Mouse (Mus musculus) heart, postnatal 0 days (tissue): ENCODE results near the gene Dmrt1. TPM values are rescaled to one million over a fixed set of nuclear protein-coding genes. Genes with fewer than 3 reads are reported as not detected.

Experiments used
- ATAC-seq: fragments of 200-750 bp; cut with Nextera tagmentation; 2 replicates; pipeline ENCODE4 v1.8.0; 2017; ENCODE audit warnings: low read depth, moderate number of reproducible peaks, moderate library complexity; ENCODE audit not compliant: insufficient read depth
- DNase-seq: peaks from one replicate; pipeline ENCODE4 v3.0.0-alpha.2; 2016; ENCODE audit warnings: low spot score
- H3K27ac ChIP-seq: fragments of 300-500 bp; sonication (generic); 2 replicates; pipeline ENCODE4 v1.5.1; 2014; ENCODE audit warnings: low read depth, mild to moderate bottlenecking
- H3K27me3 ChIP-seq: fragments of 300-500 bp; sonication (generic); 2 replicates; pipeline ENCODE4 v1.6.1; 2014; ENCODE audit warnings: low read length, mixed read lengths; ENCODE audit not compliant: control insufficient read depth, insufficient read depth
- H3K36me3 ChIP-seq: fragments of 300-500 bp; sonication (generic); replicated peaks from 2 replicates; pipeline ENCODE4 v1.6.1; 2014; ENCODE audit warnings: low read length, mixed read lengths; ENCODE audit not compliant: control insufficient read depth, insufficient read depth
- H3K4me1 ChIP-seq: fragments of 300-500 bp; sonication (generic); 2 replicates; pipeline ENCODE4 v1.6.1; 2014; ENCODE audit warnings: antibody characterized with exemption; ENCODE audit not compliant: control insufficient read depth, insufficient read depth
- H3K4me2 ChIP-seq: fragments of 300-500 bp; sonication (generic); 2 replicates; pipeline ENCODE4 v1.6.1; 2014; ENCODE audit warnings: low read depth, mild to moderate bottlenecking, low read length, moderate library complexity
- H3K4me3 ChIP-seq: fragments of 300-500 bp; sonication (generic); 2 replicates; pipeline ENCODE4 v1.5.1; 2014; ENCODE audit warnings: low read depth, low read length
- H3K9ac ChIP-seq: fragments of 300-500 bp; sonication (generic); replicated peaks from 2 replicates; pipeline ENCODE4 v1.6.1; 2014; ENCODE audit warnings: low read depth, low read length, mixed read lengths
- H3K9me3 ChIP-seq: fragments of 300-500 bp; sonication (generic); replicated peaks from 2 replicates; pipeline ENCODE4 v1.6.1; 2016; ENCODE audit warnings: low read length; ENCODE audit not compliant: control insufficient read depth
- CTCF ChIP-seq: IDR thresholded peaks from 2 replicates; pipeline ENCODE4 v1.5.1; 2016; ENCODE audit warnings: antibody characterized with exemption, control low read depth, low read depth
- EP300 ChIP-seq: IDR thresholded peaks from 2 replicates; pipeline ENCODE4 v1.6.1; 2016; ENCODE audit warnings: antibody characterized with exemption, low read depth
- WGBS: fragments of 180-500 bp; shearing (Covaris S2); extraction: QIAGEN DNeasy Blood & Tissue Kit; methylation state at CpG from one replicate; pipeline ENCODE4 v1.1.7; 2014; 5-methylcytosine and 5-hydroxymethylcytosine counted together
- polyA plus RNA-seq: library from polyadenylated mRNA; unstranded; fragments of >200 nt; fragmentation: Nextera tagmentation; extraction: Ambion mirVana; gene quantifications from 2 replicates; pipeline ENCODE4 v1.2.1, GENCODE M21; 2015
- total RNA-seq: library from RNA; depleted of rRNA; stranded (reverse); fragments of >200 nt; gene quantifications from 2 replicates; pipeline ENCODE4 v1.2.3, GENCODE M21; 2014; ENCODE audit warnings: low replicate concordance

Dmrt1 gene
- total and polyA plus RNA-seq, 2 experiments from 2014 or later = not detected

DNA sequence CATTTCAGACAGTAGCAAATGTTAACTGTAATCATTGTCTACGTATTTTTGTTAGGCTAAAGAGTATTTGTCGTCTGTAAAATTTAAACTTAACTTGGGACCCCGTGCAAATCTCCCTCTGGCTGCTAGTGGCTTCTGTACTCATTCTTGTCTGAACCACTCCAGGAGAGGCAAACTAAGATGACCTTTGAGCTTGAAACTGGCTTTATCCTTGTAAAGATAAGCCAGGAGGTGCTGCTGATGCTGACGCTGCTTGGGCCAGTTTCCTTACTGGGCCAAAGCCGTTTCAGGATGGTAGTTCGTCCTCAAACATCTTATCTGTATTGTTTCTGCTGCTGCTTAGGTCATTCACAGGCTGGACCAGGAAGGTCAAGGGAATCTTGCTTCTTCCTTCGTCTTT is 64.4 kb downstream of the Dmrt1 start:
- 56% methylated on average over 7 of the region's 7 CpGs for WGBS

DNA sequence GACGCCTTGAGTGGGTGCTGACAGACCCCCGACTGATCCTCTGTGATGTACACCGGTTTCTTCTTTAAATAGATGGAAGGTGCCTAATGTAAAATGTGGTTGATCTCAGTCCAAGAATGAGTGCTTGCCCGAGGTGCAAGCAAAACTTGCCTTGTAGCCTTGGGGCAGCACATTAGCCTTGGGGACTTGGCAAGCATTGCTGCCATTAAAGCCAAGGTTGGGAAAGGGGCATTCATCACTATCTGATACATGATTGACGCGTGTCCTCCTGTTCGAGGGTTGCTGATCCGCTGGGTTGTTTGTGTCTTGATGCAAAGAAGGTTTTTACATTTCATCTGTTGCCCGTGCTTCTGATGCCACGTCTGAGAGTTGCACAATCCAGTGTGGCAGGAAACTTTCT is 69.0 kb downstream of the Dmrt1 start:
- Histone ChIP-seq H3K27ac (no peak overlapping the region), H3K4me1 (0 out of 2 replicates have a peak, but pooled peaks cover 10% of the 10 kb centered on the region), H3K9me3 (no peaks in the 10 kb centered on the region), H3K9ac (no peak overlapping the region), H3K4me3 (no peak overlapping the region), H3K27me3 (0 out of 2 replicates have a peak, but pooled peaks cover 15% of the 10 kb centered on the region), H3K36me3 (no peaks in the 10 kb centered on the region), H3K4me2 (peak overlapping the region; percentile 52; the same call in 1 of the 2 replicates)
- no peak for DNase-seq
- TF ChIP-seq CTCF (no peak), EP300 (no peak)
- WGBS = 15% methylated on average over 10 of the region's 10 CpGs
- no peak for ATAC-seq

More for the DNA sequence above, 64.4 kb downstream of the Dmrt1 start:
- no peak for TF ChIP-seq CTCF
- no peak for TF ChIP-seq EP300
- DNase-seq (no peak), ATAC-seq (no peak)
- Histone ChIP-seq H3K4me1 (0 out of 2 replicates have a peak, but pooled peaks cover 6% of the 10 kb centered on the region), H3K36me3 (no peaks in the 10 kb centered on the region), H3K9me3 (no peaks in the 10 kb centered on the region), H3K9ac (no peak overlapping the region), H3K27me3 (peaks cover 12% of the 10 kb centered on the region; the same call in 1 of the 2 replicates), H3K4me3 (no peak overlapping the region), H3K4me2 (no peak overlapping the region), H3K27ac (no peak overlapping the region)

DNA sequence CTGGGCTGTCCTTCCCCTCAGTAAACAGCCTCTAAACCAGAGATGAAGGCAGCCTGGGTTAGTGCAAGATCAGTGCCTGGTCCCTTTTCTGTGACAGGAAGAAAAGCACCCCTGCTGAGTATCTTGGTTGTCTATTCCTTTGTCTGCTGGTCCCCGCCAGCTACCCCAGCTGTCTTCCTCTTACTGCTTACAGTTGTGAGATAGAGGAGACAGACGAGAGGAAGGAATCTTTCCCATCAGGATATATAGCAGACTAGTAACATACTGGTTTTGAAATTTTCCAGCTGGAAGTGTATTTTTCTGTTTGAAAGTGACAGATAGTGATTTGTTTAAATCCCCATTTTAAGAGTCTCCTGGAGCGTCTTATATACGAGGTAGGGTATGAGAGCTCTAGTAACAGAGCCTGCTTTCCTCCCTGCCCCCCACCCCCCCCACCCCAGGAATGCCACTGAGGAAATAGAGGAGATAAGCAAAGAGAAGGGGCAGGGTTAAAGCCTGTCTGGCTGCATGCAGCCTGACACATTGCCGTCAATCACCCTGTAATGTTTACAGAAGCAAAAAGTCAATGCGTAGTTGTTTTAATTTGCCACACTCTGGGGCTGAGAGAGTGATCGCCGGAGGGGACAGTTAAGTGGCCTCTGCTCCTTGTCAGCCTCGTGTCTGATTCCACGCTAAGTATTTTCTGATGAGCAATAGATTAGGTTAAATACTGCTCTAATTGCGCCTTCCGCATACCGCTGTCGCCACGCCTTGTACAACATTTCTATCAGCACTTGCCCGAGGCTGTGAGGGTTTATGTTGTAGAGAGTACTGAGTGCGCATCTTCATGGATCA is 69.8 kb downstream of the Dmrt1 start:
- peak; percentile 47; the same call in 1 of the 2 replicates for ATAC-seq

DNA sequence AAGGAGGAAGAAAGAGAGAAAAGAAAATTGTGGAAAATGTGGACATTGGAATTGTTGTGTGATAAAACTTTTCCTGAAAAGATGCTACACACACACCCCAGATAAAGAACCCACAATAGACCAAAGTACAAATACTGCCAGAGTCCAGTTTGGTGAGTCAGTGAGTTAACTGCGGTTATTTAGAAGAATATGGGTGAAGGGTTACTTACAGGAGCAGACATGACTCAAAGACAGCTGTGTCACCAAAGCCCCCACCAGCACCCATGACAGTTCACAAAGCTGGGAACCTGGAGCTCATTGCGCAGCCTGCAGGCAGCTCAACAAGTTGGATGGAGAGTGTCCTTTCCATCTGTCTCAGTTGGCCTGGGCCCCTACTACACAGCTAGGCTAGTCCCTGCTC is 72.9 kb downstream of the Dmrt1 start:
- 100% methylated on average over 2 of the region's 2 CpGs for WGBS
- 0 out of 2 replicates have a peak, but pooled peaks cover 9% of the 10 kb centered on the region for H3K27me3 ChIP-seq
- no peak overlapping the region for H3K27ac ChIP-seq
- no peaks in the 10 kb centered on the region for H3K36me3 ChIP-seq
- H3K4me1 ChIP-seq = 0 out of 2 replicates have a peak, but pooled peaks cover 10% of the 10 kb centered on the region
- no peak for DNase-seq
- no peak overlapping the region for H3K4me3 ChIP-seq
- no peak overlapping the region for H3K4me2 ChIP-seq
- no peaks in the 10 kb centered on the region for H3K9me3 ChIP-seq
- TF ChIP-seq CTCF (no peak), EP300 (no peak)
- no peak overlapping the region for H3K9ac ChIP-seq
- no peak for ATAC-seq

More for the DNA sequence above, 69.8 kb downstream of the Dmrt1 start:
- peak; percentile 22 for DNase-seq
- WGBS = 2% methylated on average over 17 of the region's 17 CpGs
- Histone ChIP-seq H3K9me3 (no peaks in the 10 kb centered on the region), H3K4me2 (peak overlapping the region; percentile 52), H3K36me3 (no peaks in the 10 kb centered on the region), H3K27ac (no peak overlapping the region), H3K27me3 (0 out of 2 replicates have a peak, but pooled peaks cover 15% of the 10 kb centered on the region), H3K4me3 (peak overlapping the region; percentile 17), H3K4me1 (0 out of 2 replicates have a peak, but pooled peaks cover 10% of the 10 kb centered on the region), H3K9ac (no peak overlapping the region)
- TF ChIP-seq EP300 = no peak
- no peak for TF ChIP-seq CTCF

DNA sequence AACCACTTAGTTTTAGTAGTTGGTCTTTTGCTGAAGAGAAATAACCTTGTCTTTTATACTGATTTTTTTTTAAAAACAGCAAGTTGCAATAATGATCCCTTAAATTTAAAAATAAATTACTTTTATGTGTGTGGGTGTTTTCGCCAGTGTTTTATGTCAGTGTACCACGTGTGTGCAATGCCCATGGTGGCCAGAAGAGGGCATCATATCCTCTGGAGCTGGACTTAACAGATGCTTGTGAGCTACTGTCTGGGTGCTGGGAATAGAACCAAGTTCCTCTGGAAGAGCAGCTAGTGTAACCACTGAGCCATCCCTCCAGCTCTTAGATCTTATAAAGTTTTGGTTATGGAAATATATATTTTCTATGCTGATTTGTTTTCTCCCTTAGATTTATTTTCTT is 74.0 kb downstream of the Dmrt1 start:
- no peak for TF ChIP-seq EP300
- TF ChIP-seq CTCF = no peak
- no peak for ATAC-seq

More for the DNA sequence above, 74.0 kb downstream of the Dmrt1 start:
- DNase-seq = no peak
- H3K4me3 ChIP-seq = no peak overlapping the region
- H3K9ac ChIP-seq = no peak overlapping the region
- H3K4me1 ChIP-seq = 0 out of 2 replicates have a peak, but pooled peaks cover 8% of the 10 kb centered on the region
- no peaks in the 10 kb centered on the region for H3K36me3 ChIP-seq
- H3K27me3 ChIP-seq = 0 out of 2 replicates have a peak, but pooled peaks cover 8% of the 10 kb centered on the region
- no peak overlapping the region for H3K4me2 ChIP-seq
- H3K9me3 ChIP-seq = no peaks in the 10 kb centered on the region
- H3K27ac ChIP-seq = no peak overlapping the region
- WGBS = 92% methylated on average over 2 of the region's 2 CpGs
